Mouse (Mus musculus) left cerebral cortex, postnatal 14 days (tissue): Measurements from ENCODE around the gene Sbk3. TPM values are rescaled to one million over a fixed set of nuclear protein-coding genes. Genes with fewer than 3 reads are reported as not detected.

Experiments used
- DNase-seq, 2 experiments: peaks; one replicate each; pipeline ENCODE4 v3.0.0; 2021 to 2022; ENCODE audit warnings: low spot score in 2 of 2, mixed read lengths in 1 of 2
- intact Hi-C: fragments of 180-260 bp; cut with DNase I; formaldehyde crosslinking; loops from one replicate; pipeline ENCODE4 v1.15.1; 2025
- total RNA-seq, 2 experiments: library from RNA; stranded (reverse); gene quantifications; 2 replicates each; pipeline ENCODE4 v1.2.3; 2021

Gene Sbk3
- total RNA-seq, 2 experiments from 2014 or later: 0.42 to 0.55 TPM

DNA sequence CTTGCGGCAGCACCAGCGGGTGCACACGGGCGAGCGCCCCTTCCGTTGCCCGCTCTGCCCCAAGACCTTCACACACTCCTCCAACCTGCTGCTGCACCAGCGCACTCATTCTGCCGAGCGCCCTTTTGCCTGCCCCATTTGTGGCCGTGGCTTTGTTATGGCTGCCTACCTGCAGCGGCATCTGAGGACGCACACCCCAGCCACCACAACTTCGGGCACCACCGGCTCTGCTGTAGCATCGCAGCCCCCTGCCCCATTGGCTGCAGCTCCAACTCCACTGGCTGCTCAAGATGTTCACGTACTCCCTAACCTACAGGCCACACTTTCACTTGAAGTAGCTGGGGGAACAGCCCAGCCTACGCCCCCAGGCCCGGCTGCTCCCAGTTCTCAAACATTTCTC lies 50.5 kb downstream of the Sbk3 start:
- intact Hi-C loops: loop anchor here (5.0 kb wide), 1 partner anchor 78 kb away; the partner anchor contains the start of gene Shisa7
- no peak for DNase-seq

DNA sequence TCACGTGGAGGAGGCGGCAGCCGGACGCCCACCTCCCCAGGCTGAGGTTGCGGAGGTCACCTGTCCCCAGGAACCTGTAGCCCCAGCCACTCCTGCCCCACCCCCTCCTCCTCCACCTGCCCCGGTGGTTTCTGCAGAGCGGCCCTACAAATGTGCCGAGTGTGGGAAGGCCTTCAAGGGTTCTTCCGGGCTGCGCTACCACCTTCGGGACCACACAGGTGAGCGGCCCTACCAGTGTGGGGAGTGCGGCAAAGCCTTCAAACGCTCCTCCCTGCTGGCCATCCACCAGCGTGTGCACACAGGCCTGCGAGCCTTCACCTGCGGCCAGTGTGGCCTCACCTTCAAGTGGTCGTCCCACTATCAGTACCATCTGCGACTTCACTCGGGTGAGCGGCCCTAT lies 51.0 kb downstream of the Sbk3 start:
- intact Hi-C loops: loop anchor here (5.0 kb wide), 1 partner anchor 78 kb away; the partner anchor contains the start of gene Shisa7
- DNase-seq: no peak

DNA sequence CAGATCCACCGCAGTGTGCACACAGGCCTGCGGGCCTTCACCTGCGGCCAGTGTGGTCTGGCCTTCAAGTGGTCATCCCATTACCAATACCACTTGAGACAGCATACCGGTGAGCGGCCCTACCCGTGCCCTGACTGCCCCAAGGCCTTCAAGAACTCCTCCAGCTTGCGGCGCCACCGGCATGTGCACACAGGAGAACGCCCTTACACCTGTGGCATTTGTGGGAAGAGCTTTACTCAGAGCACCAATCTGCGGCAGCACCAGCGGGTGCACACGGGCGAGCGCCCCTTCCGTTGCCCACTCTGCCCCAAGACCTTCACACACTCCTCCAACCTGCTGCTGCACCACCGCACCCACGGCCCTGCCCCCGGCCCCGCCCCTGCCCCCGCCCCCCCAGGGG lies 51.9 kb downstream of the Sbk3 start:
- DNase-seq: no peak
- intact Hi-C loops: no loop called here

DNA sequence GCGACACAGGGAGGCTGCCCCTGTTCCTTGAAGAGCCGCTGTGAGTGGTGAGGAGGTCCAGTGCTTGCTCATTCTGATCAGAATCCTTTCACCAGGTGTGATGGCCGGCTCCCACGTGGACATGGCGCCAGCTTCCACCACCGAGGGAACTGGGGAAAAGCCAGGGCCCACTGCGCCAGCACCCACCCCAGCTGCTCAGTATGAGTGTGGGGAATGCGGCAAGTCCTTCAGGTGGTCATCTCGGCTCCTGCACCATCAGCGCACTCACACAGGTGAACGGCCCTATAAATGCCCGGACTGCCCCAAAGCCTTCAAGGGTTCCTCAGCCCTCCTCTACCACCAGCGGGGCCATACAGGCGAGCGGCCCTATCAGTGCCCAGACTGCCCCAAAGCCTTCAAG lies 52.3 kb downstream of the Sbk3 start:
- intact Hi-C loops: no loop called here
- no peak for DNase-seq

GRCm38 (mm10) chr7:4917494-4917893 lies 53.5 kb downstream of the Sbk3 start:
- intact Hi-C loops: no loop called here
- no peak for DNase-seq

- intact Hi-C loops: no loop called here
- peak in 1 of 2 experiments; percentile 47 for DNase-seq
Measured at GRCm38 (mm10) chr7:4915669-4916416, 55.1 kb downstream of the Sbk3 start.

Other genes starting within 250 kb of the Sbk3 start
- under 1 TPM in 1 of 2 experiments, not detected in 1; 0.21 TPM for gene Tmem150b, start 245.9 kb downstream of the Sbk3 start, total RNA-seq
- gene Kmt5c, start 231.1 kb downstream of the Sbk3 start, total RNA-seq: 10 to 100 TPM; 37.1 to 43.3 TPM
- 1 to 10 TPM; 5.1 to 5.7 TPM for gene Cox6b2, start 218.1 kb downstream of the Sbk3 start, total RNA-seq
- not detected for gene Fam71e2, start 199.9 kb downstream of the Sbk3 start, total RNA-seq
- under 1 TPM; 0.18 to 0.55 TPM for gene Il11, start 188.3 kb downstream of the Sbk3 start, total RNA-seq
- gene Tmem190, start 188.2 kb downstream of the Sbk3 start, total RNA-seq: not detected
- gene Tmem238, start 181.5 kb downstream of the Sbk3 start, total RNA-seq: 1 to 10 TPM; 2.7 to 4.4 TPM
- gene Rpl28, start 178.3 kb downstream of the Sbk3 start, total RNA-seq: 100 to 1,000 TPM; 480 to 489 TPM
- gene Ube2s, start 158.6 kb downstream of the Sbk3 start, total RNA-seq: 100 to 1,000 TPM; 115 to 145 TPM
- gene Shisa7, start 126.5 kb downstream of the Sbk3 start, total RNA-seq: 100 to 1,000 TPM; 116 to 133 TPM
- gene Isoc2b, start 100.9 kb downstream of the Sbk3 start, total RNA-seq: 1 to 10 TPM; 4.6 to 5.0 TPM
- gene Isoc2a, start 94.0 kb downstream of the Sbk3 start, total RNA-seq: 1 to 10 TPM; 7.5 to 8.6 TPM
- under 1 TPM; 0.29 to 0.34 TPM for gene Gm36210, start 64.7 kb downstream of the Sbk3 start, total RNA-seq
- gene Zfp628, start 56.0 kb downstream of the Sbk3 start, total RNA-seq: 10 to 100 TPM; 14.5 to 16.3 TPM
- gene Nat14, start 49.1 kb downstream of the Sbk3 start, total RNA-seq: 10 to 100 TPM; 86.6 to 92.4 TPM
- gene Ssc5d, start 45.4 kb downstream of the Sbk3 start, total RNA-seq: 1 to 10 TPM; 2.3 to 2.9 TPM
- gene Sbk2, start 6.8 kb downstream of the Sbk3 start, total RNA-seq: under 1 TPM in 1 of 2 experiments, not detected in 1; 0.15 TPM
- 10 to 100 TPM; 33.8 to 36.3 TPM for gene Zfp579, start 25.0 kb upstream of the Sbk3 start, total RNA-seq
- 1 to 10 TPM; 5.3 to 6.7 TPM for gene Zfp524, start 43.2 kb upstream of the Sbk3 start, total RNA-seq
- gene Fiz1, start 43.5 kb upstream of the Sbk3 start, total RNA-seq: 10 to 100 TPM; 24.9 to 25.3 TPM
- not detected for gene Gm44973, start 44.3 kb upstream of the Sbk3 start, total RNA-seq
- gene Zfp865, start 49.2 kb upstream of the Sbk3 start, total RNA-seq: 10 to 100 TPM; 34.1 to 35.2 TPM
- gene Ccdc106, start 49.4 kb upstream of the Sbk3 start, total RNA-seq: 10 to 100 TPM; 65.7 to 68.5 TPM
- not detected for gene 4632433K11Rik, start 63.0 kb upstream of the Sbk3 start, total RNA-seq
- 1 to 10 TPM; 5.4 TPM for gene Zfp784, start 67.3 kb upstream of the Sbk3 start, total RNA-seq
- gene Zfp580, start 80.4 kb upstream of the Sbk3 start, total RNA-seq: 10 to 100 TPM; 56.1 to 62.8 TPM
- 100 to 1,000 TPM; 166 to 173 TPM for gene U2af2, start 91.0 kb upstream of the Sbk3 start, total RNA-seq
- 100 to 1,000 TPM; 429 to 432 TPM for gene Epn1, start 109.1 kb upstream of the Sbk3 start, total RNA-seq
- gene Rfpl4, start 145.8 kb upstream of the Sbk3 start, total RNA-seq: not detected
- under 1 TPM in 1 of 2 experiments, not detected in 1; 0.35 TPM for gene Rasl2-9, start 154.8 kb upstream of the Sbk3 start, total RNA-seq
- not detected for gene Vmn1r55, start 178.5 kb upstream of the Sbk3 start, total RNA-seq
- not detected for gene Vmn1r56, start 225.6 kb upstream of the Sbk3 start, total RNA-seq
- gene Vmn1r57, start 247.3 kb upstream of the Sbk3 start, total RNA-seq: not detected